Mouse (Mus musculus): ENCODE data around the gene Cpt1c. TPM values are rescaled to one million over a fixed set of nuclear protein-coding genes. Genes with fewer than 3 reads are reported as not detected.
A peak's percentile ranks its signal among the peaks of the same experiment; 100 is the strongest.

Cpt1c gene
- polyA plus RNA-seq, 1 experiment from 2014 or later: 22.1 TPM

DNA sequence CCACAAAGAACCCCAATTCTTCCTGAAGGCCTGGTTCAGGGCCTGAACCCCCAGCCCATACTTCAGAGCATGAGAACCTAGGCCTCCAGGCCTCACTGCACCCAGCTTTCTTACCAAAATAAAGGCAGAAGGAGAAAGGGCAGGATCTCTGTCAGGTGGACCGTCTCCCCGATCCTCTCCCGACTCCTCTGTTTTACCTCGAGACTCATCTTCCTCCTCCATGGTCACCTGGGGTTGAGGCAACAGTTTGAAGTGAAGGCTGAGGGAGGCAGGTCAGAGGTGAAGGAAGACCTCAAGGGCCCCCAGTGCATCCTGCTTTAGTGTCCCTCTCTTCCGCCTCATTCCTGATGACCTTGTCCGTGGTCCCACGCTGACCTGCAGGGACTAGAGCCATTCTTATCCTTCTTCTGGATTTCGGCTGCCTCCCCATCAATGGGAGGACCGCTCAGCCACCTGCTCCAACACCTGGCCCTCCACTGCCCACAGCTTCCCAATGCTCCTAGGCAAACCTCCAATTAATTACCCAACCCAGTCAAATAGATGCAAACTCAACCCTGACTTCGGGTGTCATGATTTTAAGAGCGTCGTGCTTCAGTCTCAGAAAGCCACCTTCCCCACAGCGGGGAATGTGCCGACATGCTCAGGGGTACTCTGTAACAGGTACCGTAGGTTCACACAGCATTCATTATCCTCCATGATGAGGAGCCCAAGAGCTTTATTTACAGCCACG lies 38.9 kb upstream of the Cpt1c start:
- DNase-seq (ENCODE audit: low read depth, low spot score) (no peak), ATAC-seq (no peak)
- CTCF ChIA-PET: interaction anchor here (0.8 kb wide), 1 partner anchor 38 kb away, joined by 3 read pairs; no protein-coding TSS in a partner anchor
- POLR2A ChIA-PET: interaction anchor here (2.0 to 3.2 kb wide), 2 partner anchors 9 to 12 kb away, joined by 7 to 17 read pairs; no protein-coding TSS in a partner anchor
- in situ Hi-C loops (cut with MboI; ENCODE audit: low pct_unique_long_range_greater_than_20kb): no loop called here
- TF ChIP-seq CTCF (IDR thresholded peaks at IDR 0.05): no peak
- H3K27me3 ChIP-seq: no peaks in the 10 kb centered on the region

DNA sequence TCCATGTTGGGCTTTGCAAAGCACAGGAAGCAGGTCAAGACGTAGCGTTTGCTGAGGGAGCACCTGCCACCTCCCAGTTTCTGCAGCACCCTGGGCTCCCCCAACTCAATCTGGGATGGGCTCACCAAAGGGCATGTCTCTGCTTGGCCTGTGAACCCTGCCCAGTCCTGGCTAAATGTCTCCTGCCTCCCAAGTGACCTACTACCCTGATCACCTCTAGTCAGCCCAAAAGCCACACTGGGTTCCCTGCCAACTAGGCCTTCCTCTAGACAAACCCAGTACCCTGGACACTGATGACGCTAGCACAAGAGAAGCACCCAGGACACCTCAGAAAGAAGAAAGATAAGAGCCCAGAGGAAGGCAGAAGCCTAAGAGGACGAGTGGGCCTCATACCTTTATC lies 38.2 kb upstream of the Cpt1c start:
- ChIA-PET POLR2A (interaction anchor here (2.0 to 3.2 kb wide), 2 partner anchors 8 to 11 kb away, joined by 7 to 17 read pairs; no protein-coding TSS in a partner anchor), CTCF (interaction anchor here (1.2 kb wide), 1 partner anchor 11 kb away, joined by 3 read pairs; no protein-coding TSS in a partner anchor)
- in situ Hi-C loops (cut with MboI; ENCODE audit: low pct_unique_long_range_greater_than_20kb): no loop called here

DNA sequence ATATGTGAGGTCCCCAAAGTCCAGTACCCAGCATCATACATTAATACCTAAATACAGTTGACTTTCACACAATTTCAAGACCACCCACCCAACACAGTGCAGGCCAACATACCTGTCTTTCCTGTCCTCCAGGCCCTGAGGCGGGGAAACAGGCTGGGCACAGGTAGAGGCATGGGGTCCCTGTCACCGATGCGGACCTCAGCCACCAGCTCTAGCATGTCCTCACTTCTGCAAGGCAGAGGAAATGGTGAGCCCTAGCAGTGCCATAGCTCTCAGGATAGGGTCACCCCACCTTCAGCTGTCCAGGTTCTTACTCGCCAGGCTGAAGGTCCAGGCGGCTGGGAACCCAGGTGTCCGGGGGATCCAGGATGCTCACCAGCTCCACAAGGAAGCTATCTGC lies 37.4 kb upstream of the Cpt1c start:
- TF ChIP-seq CTCF (IDR thresholded peaks at IDR 0.05): no peak

More for the DNA sequence above, 38.2 kb upstream of the Cpt1c start:
- no peaks in the 10 kb centered on the region for H3K27me3 ChIP-seq
- no peak for DNase-seq (ENCODE audit: low read depth, low spot score)
- TF ChIP-seq CTCF (IDR thresholded peaks at IDR 0.05): no peak
- ATAC-seq: no peak

DNA sequence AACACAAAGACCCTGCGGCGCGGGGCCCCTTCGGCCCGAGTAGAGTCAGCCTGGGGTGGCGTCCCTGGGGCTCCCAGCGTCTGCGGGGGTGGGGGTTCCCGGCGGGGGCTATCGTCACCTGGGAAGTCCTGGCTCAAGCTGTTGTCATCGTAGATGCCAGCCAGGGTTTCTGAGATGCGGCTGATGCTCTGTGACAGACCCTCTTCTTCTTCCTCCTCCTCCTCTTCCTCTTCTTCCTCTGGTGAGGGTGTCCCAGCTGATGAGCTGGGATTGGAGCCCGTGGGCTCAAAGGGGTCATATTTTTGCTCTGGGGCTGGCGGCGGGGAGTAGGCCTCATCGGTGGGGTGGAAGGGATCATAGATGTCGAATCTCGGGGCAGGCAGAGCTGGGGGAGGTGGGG lies 33.8 kb upstream of the Cpt1c start:
- ChIA-PET POLR2A (no interaction called here), CTCF (no interaction called here)
- in situ Hi-C loops (cut with MboI; ENCODE audit: low pct_unique_long_range_greater_than_20kb): no loop called here
- ATAC-seq (no peak), DNase-seq (ENCODE audit: low read depth, low spot score) (no peak)
- H3K27me3 ChIP-seq: no peaks in the 10 kb centered on the region
- TF ChIP-seq CTCF (IDR thresholded peaks at IDR 0.05): no peak

More for the DNA sequence above, 37.4 kb upstream of the Cpt1c start:
- ChIA-PET CTCF (interaction anchor here (1.2 kb wide), 1 partner anchor 10 kb away, joined by 3 read pairs; no protein-coding TSS in a partner anchor), POLR2A (interaction anchor here (0.6 kb wide), 1 partner anchor 37 kb away, joined by 3 read pairs; no protein-coding TSS in a partner anchor)
- DNase-seq (ENCODE audit: low read depth, low spot score) (no peak), ATAC-seq (no peak)
- in situ Hi-C loops (cut with MboI; ENCODE audit: low pct_unique_long_range_greater_than_20kb): no loop called here
- no peaks in the 10 kb centered on the region for H3K27me3 ChIP-seq

DNA sequence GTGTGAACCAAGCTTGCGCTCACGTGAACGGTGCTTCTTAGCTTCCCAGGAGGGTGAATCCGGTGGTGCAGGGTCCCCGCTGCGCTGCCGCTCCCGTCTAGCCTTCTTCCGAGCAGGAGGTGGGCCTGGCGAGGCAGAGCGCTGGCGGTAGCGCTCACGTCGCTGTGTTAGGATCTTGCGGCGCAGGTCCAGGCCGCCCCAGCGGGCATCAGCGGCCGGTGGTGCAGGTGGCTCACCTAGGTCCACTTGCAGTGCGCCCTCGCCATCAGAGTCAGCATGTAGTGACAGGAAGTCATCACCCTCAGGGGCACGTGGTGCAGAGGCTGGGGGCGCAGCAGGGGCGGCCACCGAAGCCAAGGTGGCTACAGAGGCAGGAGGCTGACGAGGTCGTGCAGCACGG lies 33.2 kb upstream of the Cpt1c start:
- no peak for TF ChIP-seq CTCF (IDR thresholded peaks at IDR 0.05)
- POLR2A ChIA-PET: no interaction called here
- in situ Hi-C loops (cut with MboI; ENCODE audit: low pct_unique_long_range_greater_than_20kb): no loop called here
- no peaks in the 10 kb centered on the region for H3K27me3 ChIP-seq
- ATAC-seq (no peak), DNase-seq (ENCODE audit: low read depth, low spot score) (no peak)
- CTCF ChIA-PET: no interaction called here

DNA sequence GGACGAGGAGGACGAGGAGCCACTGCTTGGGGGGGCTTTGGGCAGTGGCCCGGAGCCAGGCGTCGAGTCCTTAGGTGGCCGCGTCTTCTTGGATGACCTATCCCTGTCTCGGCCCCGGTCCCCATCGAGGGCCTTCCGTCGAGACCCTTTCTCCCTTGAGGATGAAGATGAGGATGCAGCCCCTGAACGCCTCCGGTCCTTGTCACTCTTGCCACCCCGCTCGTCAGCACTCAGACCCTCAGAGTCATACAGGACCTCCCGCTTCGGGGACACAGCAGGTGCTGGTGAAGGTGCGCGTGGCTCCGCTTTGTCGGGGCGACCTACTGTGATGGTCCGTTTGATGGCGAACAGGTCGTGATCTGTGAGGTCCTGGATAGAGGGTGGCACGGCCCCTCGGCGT lies 32.5 kb upstream of the Cpt1c start:
- POLR2A ChIA-PET: no interaction called here

DNA sequence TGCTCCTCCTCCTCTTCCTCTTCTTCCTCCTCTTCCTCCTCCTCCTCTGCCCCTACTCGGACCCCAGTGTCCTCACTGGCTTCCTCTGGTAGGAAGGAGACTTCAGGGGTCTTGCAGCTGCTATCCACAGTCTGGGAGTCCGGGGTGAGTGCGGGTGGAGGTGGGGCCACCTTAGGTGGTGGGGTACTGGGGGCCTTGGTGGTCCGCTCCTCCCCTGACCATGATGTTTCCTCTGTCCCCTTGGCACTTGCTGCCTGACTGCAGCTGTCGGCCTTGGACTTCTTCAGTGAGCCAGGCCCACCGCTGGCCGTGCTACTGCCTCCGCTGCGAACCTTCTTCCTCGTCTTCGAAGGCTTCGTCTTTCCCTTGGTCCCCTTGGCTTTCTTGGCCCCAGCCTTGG lies 31.9 kb upstream of the Cpt1c start:
- DNase-seq (ENCODE audit: low read depth, low spot score) (no peak), ATAC-seq (no peak)
- in situ Hi-C loops (cut with MboI; ENCODE audit: low pct_unique_long_range_greater_than_20kb): no loop called here
- CTCF ChIA-PET: no interaction called here
- TF ChIP-seq CTCF (IDR thresholded peaks at IDR 0.05): no peak
- POLR2A ChIA-PET: interaction anchor here (1.2 kb wide), 1 partner anchor 11 kb away, joined by 3 read pairs; no protein-coding TSS in a partner anchor
- no peaks in the 10 kb centered on the region for H3K27me3 ChIP-seq

More for the DNA sequence above, 32.5 kb upstream of the Cpt1c start:
- DNase-seq (ENCODE audit: low read depth, low spot score) (no peak), ATAC-seq (no peak)
- no peaks in the 10 kb centered on the region for H3K27me3 ChIP-seq
- no peak for TF ChIP-seq CTCF (IDR thresholded peaks at IDR 0.05)
- CTCF ChIA-PET: no interaction called here
- in situ Hi-C loops (cut with MboI; ENCODE audit: low pct_unique_long_range_greater_than_20kb): no loop called here

DNA sequence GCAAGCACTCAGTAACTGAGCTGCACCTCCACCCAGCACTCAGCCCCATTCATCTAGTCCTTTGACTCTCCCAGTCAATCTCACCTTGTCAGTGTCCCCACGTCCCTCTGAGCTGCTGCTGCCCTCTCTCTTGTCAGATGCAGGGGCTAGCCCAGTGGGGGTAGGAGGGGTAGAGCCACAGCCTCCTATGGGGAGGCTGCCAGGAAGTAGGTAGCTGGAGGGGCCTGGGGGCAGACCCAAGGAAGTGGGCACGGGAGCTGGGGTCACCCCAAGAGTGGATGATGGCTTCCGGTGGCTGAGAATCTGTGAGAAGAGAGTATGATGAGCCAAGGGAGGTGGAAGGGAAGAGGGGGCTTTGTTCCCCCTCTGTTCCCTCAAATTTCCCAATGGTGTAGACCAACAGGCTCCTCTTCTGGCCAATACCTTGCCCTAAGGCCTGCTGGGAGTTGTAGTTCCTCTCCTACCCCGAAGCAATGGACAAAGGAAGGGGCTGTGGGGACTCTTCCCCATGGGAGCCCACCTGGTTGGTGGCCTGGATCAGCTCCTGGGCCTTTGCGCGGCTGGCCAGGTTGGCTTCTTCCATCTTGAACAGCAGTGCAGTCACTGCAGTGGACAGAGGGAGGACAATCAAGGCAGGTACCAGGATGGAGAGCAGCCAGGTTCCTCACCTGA lies 30.8 kb upstream of the Cpt1c start:
- ATAC-seq: no peak
- no peak for DNase-seq (ENCODE audit: low read depth, low spot score)
- no peak for TF ChIP-seq CTCF (IDR thresholded peaks at IDR 0.05)
- ChIA-PET POLR2A (interaction anchor here (1.2 to 2.6 kb wide), 2 partner anchors 9 to 12 kb away, joined by 3 to 17 read pairs; no protein-coding TSS in a partner anchor), CTCF (interaction anchor here (0.9 to 1.6 kb wide), 2 partner anchors 9 to 10 kb away, joined by 3 to 4 read pairs; no protein-coding TSS in a partner anchor)
- in situ Hi-C loops (cut with MboI; ENCODE audit: low pct_unique_long_range_greater_than_20kb): no loop called here
- no peaks in the 10 kb centered on the region for H3K27me3 ChIP-seq

DNA sequence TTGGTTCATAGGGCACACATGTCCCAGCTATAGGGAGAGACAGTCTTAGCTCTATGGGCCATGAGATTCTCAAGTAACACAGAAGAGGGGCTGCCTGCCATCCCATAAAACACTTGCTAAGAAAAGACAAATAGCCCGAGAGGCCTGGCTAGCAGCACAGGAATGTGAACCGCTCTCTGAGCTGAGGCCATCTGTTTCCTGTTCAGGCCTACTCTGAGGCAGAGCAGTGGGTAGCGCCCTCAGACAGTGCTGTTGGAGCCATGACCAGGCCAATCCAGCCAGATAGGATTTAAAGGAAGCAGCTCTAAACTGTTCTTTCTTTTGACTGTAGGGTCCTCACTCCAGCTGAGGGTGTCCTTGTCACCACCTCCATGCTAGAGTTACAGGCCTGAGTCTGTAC lies 29.9 kb upstream of the Cpt1c start:
- TF ChIP-seq CTCF (IDR thresholded peaks at IDR 0.05): no peak
- in situ Hi-C loops (cut with MboI; ENCODE audit: low pct_unique_long_range_greater_than_20kb): no loop called here
- ChIA-PET CTCF (interaction anchor here (1.2 to 1.6 kb wide), 2 partner anchors 10 to 20 kb away, joined by 3 to 4 read pairs; no protein-coding TSS in a partner anchor), POLR2A (interaction anchor here (2.6 kb wide), 1 partner anchor 10 kb away, joined by 17 read pairs; no protein-coding TSS in a partner anchor)
- DNase-seq (ENCODE audit: low read depth, low spot score) (no peak), ATAC-seq (no peak)
- H3K27me3 ChIP-seq: no peaks in the 10 kb centered on the region

DNA sequence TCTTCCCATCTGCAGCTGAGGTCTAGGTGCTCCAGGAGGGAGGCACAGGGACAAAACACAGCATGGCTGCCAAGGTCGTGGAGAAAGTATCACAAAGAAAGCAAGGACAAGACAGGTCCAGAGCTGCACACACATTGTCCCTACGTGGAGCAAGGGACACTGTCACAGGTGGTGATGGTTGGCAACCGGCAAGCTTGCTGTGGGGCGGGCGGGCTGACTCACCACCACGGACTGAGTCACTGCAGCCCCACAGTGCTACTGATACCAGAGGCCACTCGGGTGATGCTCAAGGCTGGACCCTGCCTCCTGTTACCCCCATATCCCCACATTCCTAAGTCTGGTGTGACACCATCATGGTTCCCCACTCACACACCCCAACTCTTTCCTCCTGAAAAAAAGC lies 27.8 kb upstream of the Cpt1c start:
- ATAC-seq: peak; percentile 8
- in situ Hi-C loops (cut with MboI; ENCODE audit: low pct_unique_long_range_greater_than_20kb): no loop called here
- no peak for TF ChIP-seq CTCF (IDR thresholded peaks at IDR 0.05)
- no peak for DNase-seq (ENCODE audit: low read depth, low spot score)
- no peaks in the 10 kb centered on the region for H3K27me3 ChIP-seq
- ChIA-PET POLR2A (interaction anchor here (1.2 to 1.4 kb wide), 2 partner anchors 11 to 15 kb away, joined by 5 to 7 read pairs; partner anchors contain the start of gene Rras), CTCF (interaction anchor here (0.9 to 1.6 kb wide), 2 partner anchors 10 to 64 kb away, joined by 3 to 4 read pairs; no protein-coding TSS in a partner anchor)
